Mouse (Mus musculus) mammary gland, adult 2 months (tissue): ENCODE measurements around the gene Prl3d3. TPM values are rescaled to one million over a fixed set of nuclear protein-coding genes. Genes with fewer than 3 reads are reported as not detected.

Source experiments
- polyA plus RNA-seq: library from polyadenylated mRNA; depleted of rRNA; stranded (reverse); fragments of >200 nt; gene quantifications from 2 replicates; pipeline ENCODE4 v1.2.3, GENCODE M21; 2012; ENCODE audit warnings: low replicate concordance; rRNA removed

Gene Prl3d3
- not detected in 2 replicates for polyA plus RNA-seq

DNA sequence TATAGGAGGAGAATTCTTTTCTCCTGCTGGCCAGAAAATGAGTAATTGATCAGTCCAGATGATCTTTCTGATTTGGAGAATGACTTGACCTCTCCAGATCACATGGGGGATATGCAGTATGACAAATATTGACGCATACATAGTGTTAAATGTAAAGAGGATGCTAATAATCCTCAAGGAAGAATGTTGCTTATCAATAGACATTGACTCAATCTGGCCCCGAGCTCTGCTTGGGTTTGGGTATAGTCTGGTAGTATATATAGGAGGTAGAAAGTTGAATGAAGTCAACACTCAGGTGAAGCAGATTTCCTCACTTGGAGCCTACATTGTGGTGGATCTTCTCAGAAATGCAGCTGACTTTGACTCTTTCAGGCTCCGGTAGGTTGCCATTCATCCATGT is at the start of gene Prl3d3:
TSS of gene Prl3d3 (plus strand) at position 301 of the 400 bp plus-strand sequence.

DNA sequence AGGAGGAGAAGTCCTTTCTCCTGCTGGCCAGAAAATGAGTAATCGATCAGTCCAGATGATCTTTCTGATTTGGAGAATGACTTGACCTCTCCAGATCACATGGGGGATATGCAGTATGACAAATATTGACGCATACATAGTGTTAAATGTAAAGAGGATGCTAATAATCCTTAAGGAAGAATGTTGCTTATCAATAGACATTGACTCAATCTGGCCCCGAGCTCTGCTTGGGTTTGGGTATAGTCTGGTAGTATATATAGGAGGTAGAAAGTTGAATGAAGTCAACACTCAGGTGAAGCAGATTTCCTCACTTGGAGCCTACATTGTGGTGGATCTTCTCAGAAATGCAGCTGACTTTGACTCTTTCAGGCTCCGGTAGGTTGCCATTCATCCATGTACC is 35.2 kb upstream of the Prl3d3 start, which contains the start of gene Prl3d2:
TSS of gene Prl3d2 (plus strand) at position 301 of the 400 bp plus-strand sequence.

DNA sequence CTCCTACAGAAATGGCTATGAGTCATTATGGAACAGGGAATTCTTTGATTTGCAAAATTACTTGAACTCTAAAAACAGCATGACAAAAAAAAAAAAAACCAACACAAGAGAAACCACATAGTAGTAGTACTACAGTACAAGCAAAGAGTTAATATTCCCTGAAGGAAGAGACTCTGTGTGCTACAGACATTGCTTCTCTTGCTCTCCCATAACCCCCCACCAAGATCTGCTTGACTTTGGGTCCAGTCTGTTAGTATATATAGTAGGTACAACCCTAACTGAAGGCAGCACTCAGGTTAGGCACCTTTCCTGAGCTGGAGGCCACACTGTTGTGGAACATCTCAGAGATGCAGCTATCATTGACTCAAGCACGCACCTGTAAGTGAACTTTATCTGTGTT is 39.8 kb downstream of the Prl3d3 start, which contains the start of gene Prl3c1:
TSS of gene Prl3c1 (plus strand) at position 301 of the 400 bp plus-strand sequence.

Other genes starting within 250 kb of the Prl3d3 start
- gene Prl, start 99.2 kb upstream of the Prl3d3 start, polyA plus RNA-seq, result not detected in 2 replicates
- not detected in 2 replicates for gene Prl3d1, start 62.6 kb upstream of the Prl3d3 start, polyA plus RNA-seq
- gene Prl3d2, start 35.1 kb upstream of the Prl3d3 start, polyA plus RNA-seq, result not detected in 2 replicates
- not detected in 2 replicates for gene Prl3c1, start 39.9 kb downstream of the Prl3d3 start, polyA plus RNA-seq
- gene Prl3b1, start 85.1 kb downstream of the Prl3d3 start, polyA plus RNA-seq, result not detected in 2 replicates
- gene Prl3a1, start 102.6 kb downstream of the Prl3d3 start, polyA plus RNA-seq, result not detected in 2 replicates
- gene Prl6a1, start 155.8 kb downstream of the Prl3d3 start, polyA plus RNA-seq, result not detected in 2 replicates
- not detected in 2 replicates for gene Prl8a2, start 188.9 kb downstream of the Prl3d3 start, polyA plus RNA-seq
- not detected in 2 replicates for gene Prl2b1, start 234.1 kb downstream of the Prl3d3 start, polyA plus RNA-seq